Mouse (Mus musculus): ENCODE results near the gene Prss53. TPM values are rescaled to one million over a fixed set of nuclear protein-coding genes. Genes with fewer than 3 reads are reported as not detected.
"Not testable (repeated sequence)": the region's sequence is repeated elsewhere in the genome, so short reads cannot be mapped to it uniquely, and the experiment has no call there.

The Prss53 gene
- polyA plus RNA-seq, 1 experiment from 2014 or later = 0.22 TPM

- H3K9ac ChIP-seq (replicated peaks; ENCODE audit: low read length) = no peak overlapping the region
- no peak overlapping the region for H3K27ac ChIP-seq (replicated peaks; ENCODE audit: low read depth, low read length)
- ATAC-seq (replicated peaks; ENCODE audit: insufficient number of reproducible peaks, low FRiP score, low TSS enrichment, low read depth) (no peak), DNase-seq (ENCODE audit: low spot score) (no peak)
- peaks cover 13% of the 10 kb centered on the region for H3K36me3 ChIP-seq (replicated peaks; ENCODE audit: control insufficient read depth, insufficient read depth, low read depth, low read length)
- H3K4me1 ChIP-seq (ENCODE audit: control insufficient read depth, insufficient read depth, low read length) = no peaks in the 10 kb centered on the region
- H3K4me3 ChIP-seq (ENCODE audit: low read depth, low read length) = no peak overlapping the region
- 94% methylated on average over 12 of the region's 12 CpGs for WGBS
- H3K27me3 ChIP-seq (ENCODE audit: control insufficient read depth, insufficient read depth, low read length) = no peaks in the 10 kb centered on the region
- no peak overlapping the region for H3K4me2 ChIP-seq (ENCODE audit: low read depth, low read length)
- H3K9me3 ChIP-seq (replicated peaks; ENCODE audit: control insufficient read depth, low read length) = no peaks in the 10 kb centered on the region
Measured at GRCm38 (mm10) chr7:127907939-127908338, 17.2 kb upstream of the Prss53 start.

DNA sequence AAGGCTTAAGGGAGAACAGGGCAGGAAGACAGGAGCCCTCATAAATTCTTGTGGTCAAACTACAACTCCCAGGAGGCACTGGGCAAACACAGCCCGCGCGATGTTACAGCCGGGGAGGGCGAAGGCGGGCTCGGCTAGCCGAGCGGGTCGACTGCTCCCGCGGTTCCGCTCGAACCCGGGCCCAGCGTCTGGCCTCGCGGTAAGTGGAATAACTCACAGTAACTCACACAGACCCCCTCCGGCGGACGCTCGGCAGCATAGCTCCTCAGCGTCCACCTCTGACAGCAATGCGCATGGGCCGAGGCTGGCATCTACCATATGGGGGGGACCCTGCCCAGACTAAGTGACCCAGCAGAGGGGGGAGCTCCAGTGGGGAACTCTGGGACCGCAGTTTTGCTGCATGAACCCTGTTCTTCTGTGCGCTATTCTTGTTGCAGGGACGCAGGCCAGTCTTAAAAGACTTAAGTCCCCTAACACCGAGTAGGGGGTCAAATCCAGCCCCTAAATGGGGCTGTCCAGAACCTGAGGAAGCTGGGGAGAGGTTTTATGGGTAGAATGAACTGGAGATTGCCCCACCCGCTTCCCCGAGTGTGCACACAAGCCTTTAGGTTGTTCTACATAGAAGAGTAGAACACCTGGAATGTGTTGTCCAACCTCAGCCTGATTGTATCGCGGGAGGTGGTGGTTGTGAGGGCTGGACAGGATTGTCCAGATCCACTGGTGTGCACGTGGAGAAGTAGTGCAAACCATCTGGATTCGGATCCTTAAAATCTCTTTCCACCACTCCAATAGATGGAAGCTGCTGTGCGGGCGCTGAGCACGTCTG, 13.4 kb upstream of the Prss53 start, which contains the start of gene Bckdk:
Gene Bckdk (plus strand): TSS at position 112 of the 826 bp plus-strand sequence.
- H3K4me1 ChIP-seq (ENCODE audit: control insufficient read depth, insufficient read depth, low read length) = no peaks in the 10 kb centered on the region
- peak within 1 kb of the TSS; percentile 81 for H3K4me2 ChIP-seq (ENCODE audit: low read depth, low read length)
- H3K36me3 ChIP-seq (replicated peaks; ENCODE audit: control insufficient read depth, insufficient read depth, low read depth, low read length) = peaks cover 13% of the 10 kb centered on the region
- H3K9me3 ChIP-seq (replicated peaks; ENCODE audit: control insufficient read depth, low read length) = no peaks in the 10 kb centered on the region
- H3K27me3 ChIP-seq (ENCODE audit: control insufficient read depth, insufficient read depth, low read length) = no peaks in the 10 kb centered on the region
- peak; percentile 86 for ATAC-seq (replicated peaks; ENCODE audit: insufficient number of reproducible peaks, low FRiP score, low TSS enrichment, low read depth)
- H3K27ac ChIP-seq (replicated peaks; ENCODE audit: low read depth, low read length) = peak within 1 kb of the TSS; percentile 31
- H3K9ac ChIP-seq (replicated peaks; ENCODE audit: low read length) = peak within 1 kb of the TSS; percentile 81
- peak; percentile 89 for DNase-seq (ENCODE audit: low spot score)
- peak within 1 kb of the TSS; percentile 59 for H3K4me3 ChIP-seq (ENCODE audit: low read depth, low read length)
- WGBS = 8% methylated on average over 38 of the region's 38 CpGs

GRCm38 (mm10) chr7:127901772-127902171, 11.0 kb upstream of the Prss53 start:
- Histone ChIP-seq H3K4me1 (ENCODE audit: control insufficient read depth, insufficient read depth, low read length) (no peaks in the 10 kb centered on the region), H3K4me3 (ENCODE audit: low read depth, low read length) (no peak overlapping the region), H3K9ac (replicated peaks; ENCODE audit: low read length) (no peak overlapping the region), H3K4me2 (ENCODE audit: low read depth, low read length) (no peak overlapping the region), H3K9me3 (replicated peaks; ENCODE audit: control insufficient read depth, low read length) (no peaks in the 10 kb centered on the region), H3K27me3 (ENCODE audit: control insufficient read depth, insufficient read depth, low read length) (no peaks in the 10 kb centered on the region), H3K27ac (replicated peaks; ENCODE audit: low read depth, low read length) (no peak overlapping the region), H3K36me3 (replicated peaks; ENCODE audit: control insufficient read depth, insufficient read depth, low read depth, low read length) (no peaks in the 10 kb centered on the region; the same call in 1 of the 2 replicates)
- 78% methylated on average over 2 of the region's 2 CpGs for WGBS
- DNase-seq (ENCODE audit: low spot score) (no peak), ATAC-seq (replicated peaks; ENCODE audit: insufficient number of reproducible peaks, low FRiP score, low TSS enrichment, low read depth) (no peak)

- WGBS = 49% methylated on average over 7 of the region's 7 CpGs
- ATAC-seq (replicated peaks; ENCODE audit: insufficient number of reproducible peaks, low FRiP score, low TSS enrichment, low read depth) (no peak), DNase-seq (ENCODE audit: low spot score) (no peak)
Measured at GRCm38 (mm10) chr7:127899997-127900396, 9.2 kb upstream of the Prss53 start.

DNA sequence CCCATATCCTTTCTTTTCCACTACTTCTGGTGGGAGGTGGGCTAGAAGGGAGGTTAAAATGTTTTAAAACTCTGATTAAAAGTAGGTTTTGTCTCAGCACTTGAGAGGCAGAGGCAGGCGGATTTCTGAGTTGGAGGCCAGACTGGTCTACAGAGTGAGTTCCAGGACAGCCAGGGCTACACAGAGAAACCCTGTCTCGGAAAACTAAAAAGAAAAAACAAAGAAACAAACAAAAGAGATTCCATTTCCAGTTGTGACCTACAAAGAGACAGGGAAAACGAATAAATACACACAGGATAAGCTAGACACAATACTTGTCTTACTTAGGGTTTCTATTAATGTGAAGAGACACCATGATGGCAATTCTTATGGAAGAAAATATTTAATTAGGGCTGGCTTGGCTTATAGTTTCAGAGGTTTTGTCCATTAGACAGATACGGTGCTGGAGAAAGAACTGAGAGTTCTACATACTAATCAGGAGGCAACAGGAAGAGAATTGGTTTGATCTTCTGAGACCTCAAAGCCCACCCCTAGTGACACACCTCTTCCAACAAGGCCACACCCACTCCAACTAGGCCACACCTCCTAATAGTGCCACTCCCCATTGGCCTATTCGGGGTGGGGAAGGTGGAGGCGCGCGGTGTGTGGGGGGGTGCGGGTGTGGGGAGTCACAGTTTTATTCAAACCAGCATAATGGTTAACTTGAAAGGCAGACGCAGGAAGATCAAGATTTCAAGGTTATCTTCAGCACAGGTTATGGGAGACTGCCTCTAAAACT, 7.6 kb upstream of the Prss53 start:
- no peaks in the 10 kb centered on the region for H3K36me3 ChIP-seq (replicated peaks; ENCODE audit: control insufficient read depth, insufficient read depth, low read depth, low read length)
- no peak overlapping the region for H3K4me2 ChIP-seq (ENCODE audit: low read depth, low read length)
- DNase-seq (ENCODE audit: low spot score) (no peak), ATAC-seq (replicated peaks; ENCODE audit: insufficient number of reproducible peaks, low FRiP score, low TSS enrichment, low read depth) (no peak)
- H3K9me3 ChIP-seq (replicated peaks; ENCODE audit: control insufficient read depth, low read length) = no peaks in the 10 kb centered on the region
- no peak overlapping the region for H3K4me3 ChIP-seq (ENCODE audit: low read depth, low read length)
- 40% methylated on average over 10 of the region's 10 CpGs for WGBS
- no peak overlapping the region for H3K9ac ChIP-seq (replicated peaks; ENCODE audit: low read length)
- no peaks in the 10 kb centered on the region for H3K27me3 ChIP-seq (ENCODE audit: control insufficient read depth, insufficient read depth, low read length)
- no peak overlapping the region for H3K27ac ChIP-seq (replicated peaks; ENCODE audit: low read depth, low read length)
- no peaks in the 10 kb centered on the region for H3K4me1 ChIP-seq (ENCODE audit: control insufficient read depth, insufficient read depth, low read length)

More at GRCm38 (mm10) chr7:127899997-127900396, 9.2 kb upstream of the Prss53 start:
- Histone ChIP-seq H3K36me3 (replicated peaks; ENCODE audit: control insufficient read depth, insufficient read depth, low read depth, low read length) (no peaks in the 10 kb centered on the region), H3K9me3 (replicated peaks; ENCODE audit: control insufficient read depth, low read length) (no peaks in the 10 kb centered on the region), H3K4me2 (ENCODE audit: low read depth, low read length) (no peak overlapping the region), H3K27ac (replicated peaks; ENCODE audit: low read depth, low read length) (no peak overlapping the region), H3K4me1 (ENCODE audit: control insufficient read depth, insufficient read depth, low read length) (no peaks in the 10 kb centered on the region), H3K9ac (replicated peaks; ENCODE audit: low read length) (no peak overlapping the region), H3K27me3 (ENCODE audit: control insufficient read depth, insufficient read depth, low read length) (no peaks in the 10 kb centered on the region), H3K4me3 (ENCODE audit: low read depth, low read length) (no peak overlapping the region)

DNA sequence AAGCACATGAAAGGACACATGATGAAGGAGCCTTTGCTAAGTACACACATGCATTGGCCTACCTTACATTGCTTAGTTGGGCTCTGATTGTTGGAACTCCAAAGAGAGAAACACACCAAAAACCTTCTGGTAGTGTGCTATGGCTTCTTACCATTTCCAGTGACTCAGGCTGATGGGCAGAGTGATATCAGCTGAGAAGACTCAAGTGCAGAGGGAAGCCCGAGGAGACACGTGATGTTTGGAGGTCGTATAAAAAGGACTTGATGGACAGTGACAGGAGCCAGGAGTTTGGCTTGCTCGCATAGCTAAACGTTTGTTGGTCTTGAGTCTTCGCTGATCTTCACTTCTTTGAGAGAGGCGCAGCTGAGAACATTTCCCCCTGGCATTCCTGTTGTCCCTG, 6.8 kb upstream of the Prss53 start:
- Histone ChIP-seq H3K4me3 (ENCODE audit: low read depth, low read length) (no peak overlapping the region), H3K27ac (replicated peaks; ENCODE audit: low read depth, low read length) (no peak overlapping the region), H3K9ac (replicated peaks; ENCODE audit: low read length) (no peak overlapping the region), H3K36me3 (replicated peaks; ENCODE audit: control insufficient read depth, insufficient read depth, low read depth, low read length) (no peaks in the 10 kb centered on the region), H3K27me3 (ENCODE audit: control insufficient read depth, insufficient read depth, low read length) (no peaks in the 10 kb centered on the region), H3K4me2 (ENCODE audit: low read depth, low read length) (no peak overlapping the region), H3K9me3 (replicated peaks; ENCODE audit: control insufficient read depth, low read length) (no peaks in the 10 kb centered on the region), H3K4me1 (ENCODE audit: control insufficient read depth, insufficient read depth, low read length) (no peaks in the 10 kb centered on the region)
- no peak for DNase-seq (ENCODE audit: low spot score)
- 89% methylated on average over 7 of the region's 7 CpGs for WGBS
- ATAC-seq (replicated peaks; ENCODE audit: insufficient number of reproducible peaks, low FRiP score, low TSS enrichment, low read depth) = no peak

- Histone ChIP-seq H3K9me3 (replicated peaks; ENCODE audit: control insufficient read depth, low read length) (no peaks in the 10 kb centered on the region), H3K4me2 (ENCODE audit: low read depth, low read length) (no peak overlapping the region), H3K36me3 (replicated peaks; ENCODE audit: control insufficient read depth, insufficient read depth, low read depth, low read length) (no peaks in the 10 kb centered on the region), H3K27ac (replicated peaks; ENCODE audit: low read depth, low read length) (no peak overlapping the region), H3K27me3 (ENCODE audit: control insufficient read depth, insufficient read depth, low read length) (no peaks in the 10 kb centered on the region), H3K9ac (replicated peaks; ENCODE audit: low read length) (no peak overlapping the region), H3K4me1 (ENCODE audit: control insufficient read depth, insufficient read depth, low read length) (no peaks in the 10 kb centered on the region), H3K4me3 (ENCODE audit: low read depth, low read length) (no peak overlapping the region)
- WGBS = 57% methylated on average over 13 of the region's 13 CpGs
- peak; percentile 61 for DNase-seq (ENCODE audit: low spot score)
- ATAC-seq (replicated peaks; ENCODE audit: insufficient number of reproducible peaks, low FRiP score, low TSS enrichment, low read depth) = no peak
Measured at GRCm38 (mm10) chr7:127896384-127896783, 5.6 kb upstream of the Prss53 start.

DNA sequence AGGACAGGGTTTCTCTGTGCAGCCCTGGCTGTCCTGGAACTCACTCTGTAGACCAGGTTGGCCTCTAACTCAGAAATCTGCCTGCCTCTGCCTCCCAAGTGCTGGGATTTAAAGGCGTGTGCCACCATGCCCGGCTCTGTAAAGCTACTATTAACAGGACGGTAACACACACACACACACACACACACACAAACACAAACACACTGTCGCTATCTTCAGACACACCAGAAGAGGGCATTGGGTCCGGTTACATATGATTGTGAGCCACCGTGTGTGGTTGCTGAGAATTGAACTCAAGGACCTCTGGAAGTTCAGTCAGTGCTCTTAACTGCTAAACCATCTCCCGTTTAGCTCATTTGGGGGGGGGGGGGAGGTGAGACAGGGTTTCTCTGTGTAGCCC, 5.1 kb upstream of the Prss53 start:
- not testable (repeated sequence) for ATAC-seq (replicated peaks; ENCODE audit: insufficient number of reproducible peaks, low FRiP score, low TSS enrichment, low read depth); H3K4me1 ChIP-seq (ENCODE audit: control insufficient read depth, insufficient read depth, low read length); H3K9me3 ChIP-seq (replicated peaks; ENCODE audit: control insufficient read depth, low read length); H3K27ac ChIP-seq (replicated peaks; ENCODE audit: low read depth, low read length); H3K36me3 ChIP-seq (replicated peaks; ENCODE audit: control insufficient read depth, insufficient read depth, low read depth, low read length); H3K9ac ChIP-seq (replicated peaks; ENCODE audit: low read length); DNase-seq (ENCODE audit: low spot score); H3K27me3 ChIP-seq (ENCODE audit: control insufficient read depth, insufficient read depth, low read length); H3K4me2 ChIP-seq (ENCODE audit: low read depth, low read length)
- peak overlapping the region; percentile 56; the same call in 1 of the 2 replicates for H3K4me3 ChIP-seq (ENCODE audit: low read depth, low read length)
- WGBS = 70% methylated on average over 7 of the region's 7 CpGs
